Mouse (Mus musculus): ENCODE measurements around the gene Robo3. TPM values are rescaled to one million over a fixed set of nuclear protein-coding genes. Genes with fewer than 3 reads are reported as not detected.

Robo3 gene
- polyA plus RNA-seq, 2 experiments: 0.07 to 0.39 TPM

DNA sequence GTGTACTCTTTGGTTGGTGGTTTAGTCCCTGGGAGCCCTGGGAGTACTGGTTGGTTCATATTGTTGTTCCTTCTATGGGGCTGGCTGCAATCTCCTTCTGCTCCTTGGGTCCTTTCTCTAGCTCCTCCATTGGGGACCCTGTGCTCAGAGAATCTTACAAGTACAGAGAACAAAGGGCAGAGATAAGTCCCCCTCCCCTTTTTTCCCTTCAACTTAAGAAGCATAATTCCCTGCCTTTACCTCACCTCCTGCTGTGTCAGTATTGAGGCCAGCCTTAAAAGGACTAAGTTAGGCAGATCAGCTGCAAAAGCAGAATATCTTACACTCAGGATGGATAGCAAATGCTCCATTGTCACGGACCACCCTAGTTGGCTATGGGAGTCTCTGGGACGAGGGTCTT is 41.0 kb downstream of the Robo3 start:
- no peaks in the 10 kb centered on the region for H3K4me1 ChIP-seq (ENCODE audit: control insufficient read depth, insufficient read depth, low read length)
- no peak for DNase-seq (ENCODE audit: low spot score)
- no peak overlapping the region for H3K27ac ChIP-seq (replicated peaks; ENCODE audit: low read depth, low read length)
- no peak for ATAC-seq (ENCODE audit: low FRiP score, low read depth)
- no peaks in the 10 kb centered on the region for H3K36me3 ChIP-seq (ENCODE audit: control insufficient read depth, insufficient read depth, low read length)
- H3K27me3 ChIP-seq (ENCODE audit: control insufficient read depth, insufficient read depth, low read length): no peaks in the 10 kb centered on the region
- no peaks in the 10 kb centered on the region for H3K9me3 ChIP-seq (ENCODE audit: control insufficient read depth, low read length)
- H3K4me3 ChIP-seq (replicated peaks; ENCODE audit: low read length): no peak overlapping the region
- WGBS: 80% methylated on average over 2 of the region's 2 CpGs
- H3K9ac ChIP-seq (ENCODE audit: low read depth, low read length, severe bottlenecking): no peak overlapping the region
- TF ChIP-seq POLR2A (IDR thresholded peaks at IDR 0.05; ENCODE audit: borderline replicate concordance, extremely low read depth, insufficient read depth, insufficient read length): no peak
- no peak overlapping the region for H3K4me2 ChIP-seq (replicated peaks; ENCODE audit: low read depth, low read length, severe bottlenecking)

DNA sequence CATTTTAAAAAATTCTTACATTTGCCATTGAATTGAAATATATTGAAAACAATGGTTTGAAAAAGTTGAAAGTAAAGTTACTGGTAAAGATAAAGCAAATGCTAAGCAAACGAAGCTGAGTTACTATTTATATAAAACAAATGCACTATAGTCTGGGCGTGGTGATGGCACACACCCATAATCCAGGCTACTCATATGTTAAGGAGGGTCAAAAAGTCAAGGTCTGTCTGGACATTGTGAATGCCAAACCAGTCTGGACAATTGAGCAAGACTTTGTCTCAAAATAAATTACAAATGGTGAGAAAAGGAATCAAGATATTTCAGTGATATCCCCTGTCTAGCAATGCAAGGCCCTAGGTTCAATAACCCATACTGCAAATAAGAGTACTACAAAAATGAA is 42.2 kb downstream of the Robo3 start:
- H3K4me3 ChIP-seq (replicated peaks; ENCODE audit: low read length): no peak overlapping the region
- DNase-seq (ENCODE audit: low spot score): no peak
- no peak overlapping the region for H3K9ac ChIP-seq (ENCODE audit: low read depth, low read length, severe bottlenecking)
- H3K4me2 ChIP-seq (replicated peaks; ENCODE audit: low read depth, low read length, severe bottlenecking): no peak overlapping the region
- no peaks in the 10 kb centered on the region for H3K36me3 ChIP-seq (ENCODE audit: control insufficient read depth, insufficient read depth, low read length)
- no peak overlapping the region for H3K27ac ChIP-seq (replicated peaks; ENCODE audit: low read depth, low read length)
- no peak for TF ChIP-seq POLR2A (IDR thresholded peaks at IDR 0.05; ENCODE audit: borderline replicate concordance, extremely low read depth, insufficient read depth, insufficient read length)
- 0 out of 2 replicates have a peak, but pooled peaks cover under 1% of the 10 kb centered on the region for H3K27me3 ChIP-seq (ENCODE audit: control insufficient read depth, insufficient read depth, low read length)
- WGBS: 89% methylated on average over 2 of the region's 2 CpGs
- no peak for ATAC-seq (ENCODE audit: low FRiP score, low read depth)
- no peaks in the 10 kb centered on the region for H3K4me1 ChIP-seq (ENCODE audit: control insufficient read depth, insufficient read depth, low read length)
- no peaks in the 10 kb centered on the region for H3K9me3 ChIP-seq (ENCODE audit: control insufficient read depth, low read length)

DNA sequence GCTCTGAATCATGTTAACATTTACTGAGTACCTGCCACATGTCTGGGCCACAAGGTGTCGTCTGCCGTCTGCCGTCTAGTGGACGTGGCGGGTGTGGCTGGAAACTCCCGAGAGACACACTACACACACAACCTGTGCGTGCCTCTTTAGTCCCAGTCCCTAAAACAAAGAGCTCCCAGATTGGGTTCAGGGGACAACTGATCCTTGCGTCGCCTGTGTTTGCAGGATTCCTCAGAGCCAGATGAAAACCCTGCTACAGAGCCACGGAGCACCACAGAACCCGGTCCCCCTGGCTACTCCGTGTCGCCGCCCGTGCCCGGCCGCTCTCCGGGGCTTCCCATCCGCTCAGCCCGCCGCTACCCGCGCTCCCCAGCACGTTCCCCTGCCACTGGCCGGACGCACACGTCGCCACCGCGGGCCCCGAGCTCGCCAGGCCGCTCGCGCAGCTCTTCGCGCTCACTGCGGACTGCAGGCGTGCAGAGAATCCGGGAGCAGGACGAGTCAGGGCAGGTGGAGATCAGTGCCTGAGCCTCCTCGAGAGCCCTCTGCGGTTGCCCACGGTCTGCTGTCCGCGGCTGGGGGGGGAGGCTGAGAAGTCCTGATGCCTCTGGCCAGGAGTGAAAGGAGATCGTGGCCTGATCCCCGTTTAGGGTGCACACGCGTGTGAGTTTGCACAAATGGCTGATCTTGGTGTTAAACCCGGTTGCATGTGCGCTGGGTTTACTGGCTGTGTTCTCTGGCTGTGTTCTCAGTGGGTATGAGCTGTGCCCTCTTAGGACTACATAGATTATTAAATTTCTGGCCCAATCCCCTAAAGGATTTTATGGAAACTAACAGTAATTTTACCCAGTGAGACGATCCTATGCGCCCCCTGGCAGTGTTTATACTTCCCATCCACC is 48.5 kb downstream of the Robo3 start:
- DNase-seq (ENCODE audit: low spot score) (no peak), ATAC-seq (ENCODE audit: low FRiP score, low read depth) (peak; percentile 73)
- Histone ChIP-seq H3K9me3 (ENCODE audit: control insufficient read depth, low read length) (no peaks in the 10 kb centered on the region), H3K36me3 (ENCODE audit: control insufficient read depth, insufficient read depth, low read length) (no peaks in the 10 kb centered on the region), H3K27ac (replicated peaks; ENCODE audit: low read depth, low read length) (no peak overlapping the region), H3K27me3 (ENCODE audit: control insufficient read depth, insufficient read depth, low read length) (peaks cover 17% of the 10 kb centered on the region), H3K4me1 (ENCODE audit: control insufficient read depth, insufficient read depth, low read length) (peaks cover 5% of the 10 kb centered on the region; the same call in 1 of the 2 replicates), H3K4me2 (replicated peaks; ENCODE audit: low read depth, low read length, severe bottlenecking) (peak overlapping the region; percentile 89), H3K4me3 (replicated peaks; ENCODE audit: low read length) (peak overlapping the region; percentile 44), H3K9ac (ENCODE audit: low read depth, low read length, severe bottlenecking) (peak overlapping the region; percentile 73)
- no peak for TF ChIP-seq POLR2A (IDR thresholded peaks at IDR 0.05; ENCODE audit: borderline replicate concordance, extremely low read depth, insufficient read depth, insufficient read length)
- WGBS: 8% methylated on average over 51 of the region's 54 CpGs

DNA sequence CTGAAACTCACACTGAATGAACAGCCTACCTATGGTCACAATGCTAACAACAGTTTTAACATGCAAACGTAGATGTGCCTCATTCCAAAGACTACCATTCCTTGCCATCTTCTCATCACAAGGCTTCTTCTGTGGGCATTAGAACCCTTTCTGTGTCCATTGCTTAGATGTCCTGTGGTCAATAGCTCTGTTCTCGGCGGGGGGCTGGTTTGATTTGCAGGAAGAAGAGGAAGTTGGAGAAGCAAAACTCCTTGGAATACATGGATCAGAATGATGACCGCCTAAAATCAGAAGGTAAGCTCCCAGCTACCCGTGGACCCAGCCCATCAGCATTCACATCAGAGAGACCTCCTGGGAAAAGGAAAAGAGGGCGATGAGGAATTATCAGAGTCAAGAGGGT is 49.9 kb downstream of the Robo3 start:
- Histone ChIP-seq H3K9me3 (ENCODE audit: control insufficient read depth, low read length) (no peaks in the 10 kb centered on the region), H3K4me1 (ENCODE audit: control insufficient read depth, insufficient read depth, low read length) (peaks cover 5% of the 10 kb centered on the region; the same call in 1 of the 2 replicates), H3K36me3 (ENCODE audit: control insufficient read depth, insufficient read depth, low read length) (no peaks in the 10 kb centered on the region), H3K4me3 (replicated peaks; ENCODE audit: low read length) (no peak overlapping the region), H3K27ac (replicated peaks; ENCODE audit: low read depth, low read length) (no peak overlapping the region), H3K27me3 (ENCODE audit: control insufficient read depth, insufficient read depth, low read length) (peaks cover 17% of the 10 kb centered on the region), H3K9ac (ENCODE audit: low read depth, low read length, severe bottlenecking) (no peak overlapping the region), H3K4me2 (replicated peaks; ENCODE audit: low read depth, low read length, severe bottlenecking) (no peak overlapping the region)
- DNase-seq (ENCODE audit: low spot score): no peak
- no peak for ATAC-seq (ENCODE audit: low FRiP score, low read depth)
- TF ChIP-seq POLR2A (IDR thresholded peaks at IDR 0.05; ENCODE audit: borderline replicate concordance, extremely low read depth, insufficient read depth, insufficient read length): no peak
- 87% methylated on average over 6 of the region's 6 CpGs for WGBS

- 90% methylated on average over 5 of the region's 5 CpGs for WGBS
- DNase-seq (ENCODE audit: low spot score): peak; percentile 24
Measured at GRCm38 (mm10) chr9:37375718-37376117, 57.3 kb downstream of the Robo3 start.

More at GRCm38 (mm10) chr9:37375718-37376117, 57.3 kb downstream of the Robo3 start:
- Histone ChIP-seq H3K36me3 (ENCODE audit: control insufficient read depth, insufficient read depth, low read length) (no peaks in the 10 kb centered on the region), H3K4me1 (ENCODE audit: control insufficient read depth, insufficient read depth, low read length) (no peaks in the 10 kb centered on the region), H3K9me3 (ENCODE audit: control insufficient read depth, low read length) (no peaks in the 10 kb centered on the region), H3K27ac (replicated peaks; ENCODE audit: low read depth, low read length) (no peak overlapping the region), H3K9ac (ENCODE audit: low read depth, low read length, severe bottlenecking) (no peak overlapping the region), H3K27me3 (ENCODE audit: control insufficient read depth, insufficient read depth, low read length) (no peaks in the 10 kb centered on the region), H3K4me2 (replicated peaks; ENCODE audit: low read depth, low read length, severe bottlenecking) (no peak overlapping the region), H3K4me3 (replicated peaks; ENCODE audit: low read length) (no peak overlapping the region)
- TF ChIP-seq POLR2A (IDR thresholded peaks at IDR 0.05; ENCODE audit: borderline replicate concordance, extremely low read depth, insufficient read depth, insufficient read length): no peak
- ATAC-seq (ENCODE audit: low FRiP score, low read depth): peak; percentile 30; the same call in 1 of the 2 replicates

Measured in limb, embryonic 14.5 days (tissue).